Mouse (Mus musculus): ENCODE data around the gene Zfp787. TPM values are rescaled to one million over a fixed set of nuclear protein-coding genes. Genes with fewer than 3 reads are reported as not detected.
"Not testable (repeated sequence)": the region's sequence is repeated elsewhere in the genome, so short reads cannot be mapped to it uniquely, and the experiment has no call there.

The Zfp787 gene
- polyA plus RNA-seq, 1 experiment from 2014 or later = 38.1 TPM

GRCm38 (mm10) chr7:6120104-6120503 is 35.7 kb downstream of the Zfp787 start:
- not testable (repeated sequence) for H3K36me3 ChIP-seq (replicated peaks; ENCODE audit: insufficient read depth, low read length); H3K4me1 ChIP-seq (ENCODE audit: insufficient read depth); H3K27me3 ChIP-seq (ENCODE audit: insufficient read depth, low read length); H3K27ac ChIP-seq (ENCODE audit: low read depth); H3K9ac ChIP-seq (replicated peaks); DNase-seq; H3K9me3 ChIP-seq (ENCODE audit: low read length); ATAC-seq; H3K4me3 ChIP-seq (ENCODE audit: low read depth, low read length); H3K4me2 ChIP-seq (ENCODE audit: low read depth, low read length)
- 82% methylated on average over 2 of the region's 2 CpGs for WGBS (ENCODE audit: insufficient replicate concordance)
- TF ChIP-seq CTCF (IDR thresholded peaks at IDR 0.05; ENCODE audit: low read depth) = peak; percentile 25; the same call in 1 of the 2 replicates

GRCm38 (mm10) chr7:6119501-6119900 is 36.3 kb downstream of the Zfp787 start:
- DNase-seq = no peak

More at GRCm38 (mm10) chr7:6119501-6119900, 36.3 kb downstream of the Zfp787 start:
- Histone ChIP-seq H3K9ac (replicated peaks) (no peak overlapping the region), H3K4me1 (ENCODE audit: insufficient read depth) (no peaks in the 10 kb centered on the region), H3K4me3 (ENCODE audit: low read depth, low read length) (no peak overlapping the region), H3K4me2 (ENCODE audit: low read depth, low read length) (no peak overlapping the region), H3K36me3 (replicated peaks; ENCODE audit: insufficient read depth, low read length) (no peaks in the 10 kb centered on the region), H3K27ac (ENCODE audit: low read depth) (no peak overlapping the region), H3K27me3 (ENCODE audit: insufficient read depth, low read length) (no peaks in the 10 kb centered on the region), H3K9me3 (ENCODE audit: low read length) (no peaks in the 10 kb centered on the region)
- no peak for ATAC-seq
- TF ChIP-seq CTCF (IDR thresholded peaks at IDR 0.05; ENCODE audit: low read depth) = peak; percentile 18; the same call in 1 of the 2 replicates
- TF ChIP-seq EP300 (IDR thresholded peaks at IDR 0.05; ENCODE audit: low read depth) = no peak
- 64% methylated on average over 3 of the region's 3 CpGs for WGBS (ENCODE audit: insufficient replicate concordance)

Other genes with a start within 250 kb of the Zfp787 start
- not detected in 2 replicates for gene Vmn1r65, start 145.0 kb downstream of the Zfp787 start, polyA plus RNA-seq (2015; fragmentation: Nextera tagmentation; extraction: Ambion mirVana)
- not detected in 2 replicates for gene Nlrp4c, start 110.8 kb downstream of the Zfp787 start, polyA plus RNA-seq (2015; fragmentation: Nextera tagmentation; extraction: Ambion mirVana)
- 26.0 and 27.3 TPM in 2 replicates for gene Zfp444, start 16.2 kb upstream of the Zfp787 start, polyA plus RNA-seq (2015; fragmentation: Nextera tagmentation; extraction: Ambion mirVana)
- gene Galp, start 41.1 kb upstream of the Zfp787 start, polyA plus RNA-seq (2015; fragmentation: Nextera tagmentation; extraction: Ambion mirVana) = not detected in 2 replicates
- gene Zscan5b, start 66.3 kb upstream of the Zfp787 start, polyA plus RNA-seq (2015; fragmentation: Nextera tagmentation; extraction: Ambion mirVana) = not detected in 2 replicates
- gene Epp13, start 96.7 kb upstream of the Zfp787 start, polyA plus RNA-seq (2015; fragmentation: Nextera tagmentation; extraction: Ambion mirVana) = not detected in 2 replicates
- 1.1 and 1.4 TPM in 2 replicates for gene Zfp667, start 130.6 kb upstream of the Zfp787 start, polyA plus RNA-seq (2015; fragmentation: Nextera tagmentation; extraction: Ambion mirVana)
- gene Zfp583, start 175.3 kb upstream of the Zfp787 start, polyA plus RNA-seq (2015; fragmentation: Nextera tagmentation; extraction: Ambion mirVana) = 0.36 and 0.41 TPM in 2 replicates
- 0.06 TPM in 1 of 2 replicates, not detected in the other for gene Gm3854, start 187.8 kb upstream of the Zfp787 start, polyA plus RNA-seq (2015; fragmentation: Nextera tagmentation; extraction: Ambion mirVana)
- 0.25 and 0.46 TPM in 2 replicates for gene Zfp78, start 207.3 kb upstream of the Zfp787 start, polyA plus RNA-seq (2015; fragmentation: Nextera tagmentation; extraction: Ambion mirVana)
- gene Zfp28, start 227.3 kb upstream of the Zfp787 start, polyA plus RNA-seq (2015; fragmentation: Nextera tagmentation; extraction: Ambion mirVana) = 0.75 and 0.86 TPM in 2 replicates
- gene Smim17, start 242.7 kb upstream of the Zfp787 start, polyA plus RNA-seq (2015; fragmentation: Nextera tagmentation; extraction: Ambion mirVana) = not detected in 2 replicates

All from liver, postnatal 0 days (tissue).